In genomic region chr8:69880841-69881240, GRCm38 (mm10) we compare ENCODE assay signal across 10 mouse cellular contexts. TPM values are rescaled to one million over a fixed set of nuclear protein-coding genes. Genes with fewer than 3 reads are reported as not detected.
DNase-seq lines count a peak whose midpoint lies in the region; ATAC-seq lines count a peak whose summit lies in the region.
"Had no signal": no experiment of that assay in that cellular context is flagged by ENCODE, and none has a peak within 500 bp of the region (broad histone marks: within the 10 kb centered on the region; RNA-seq: fewer than 3 reads in every experiment).

No protein-coding gene starts in this region.

- no peak for ATAC-seq in neural tube, embryonic 11.5 days (ENCODE audit: insufficient read depth, low FRiP score, low TSS enrichment)
- no peak for ATAC-seq in liver, embryonic 13.5 days (ENCODE audit: low read depth)
- ATAC-seq in monocyte, adult 5-6 weeks (replicated peaks; ENCODE audit: insufficient number of reproducible peaks, low FRiP score, low TSS enrichment, poor library complexity, severe bottlenecking) = no peak

- H3K27me3 ChIP-seq in neural tube, embryonic 11.5 days (ENCODE audit: control insufficient read depth, insufficient read depth, low read length) = peaks cover 68% of the 10 kb centered on the region
- H3K27me3 ChIP-seq in liver, embryonic 13.5 days = peaks cover 97% of the 10 kb centered on the region

- peak; percentile 17 for DNase-seq in embryo, embryonic 11 days
- no peak for DNase-seq in embryo, embryonic 10.5 days (ENCODE audit: low spot score)
- no peak for DNase-seq in neural tube, embryonic 11.5 days (ENCODE audit: low spot score)
- no peak for DNase-seq in neural tube, embryonic 10.5 days (ENCODE audit: extremely low spot score, low spot score)
- no peak for DNase-seq in liver, embryonic 13.5 days
- no peak for DNase-seq in thymus, postnatal 14 days
- DNase-seq in T-cell, adult 2 months (ENCODE audit: low spot score) = no peak
- DNase-seq: kidney, adult 18-20 months; lung, adult 18-20 months had no signal

- H3K4me1 ChIP-seq in neural tube, embryonic 11.5 days (ENCODE audit: control insufficient read depth, insufficient read depth, low read length) = no peaks in the 10 kb centered on the region
- peaks cover 11% of the 10 kb centered on the region for H3K4me1 ChIP-seq in liver, embryonic 13.5 days (replicated peaks)

- H3K9me3 ChIP-seq in neural tube, embryonic 11.5 days (ENCODE audit: control insufficient read depth, low read length) = no peaks in the 10 kb centered on the region
- no peaks in the 10 kb centered on the region; the same call in 1 of the 2 replicates for H3K9me3 ChIP-seq in liver, embryonic 13.5 days (replicated peaks)

- no peak overlapping the region for H3K9ac ChIP-seq in neural tube, embryonic 11.5 days (ENCODE audit: low read length)
- no peak overlapping the region for H3K9ac ChIP-seq in liver, embryonic 13.5 days

- no peaks in the 10 kb centered on the region for H3K36me3 ChIP-seq in neural tube, embryonic 11.5 days (ENCODE audit: control insufficient read depth, insufficient read depth, low read length)
- no peaks in the 10 kb centered on the region for H3K36me3 ChIP-seq in liver, embryonic 13.5 days

- no peak overlapping the region for H3K27ac ChIP-seq in neural tube, embryonic 11.5 days (ENCODE audit: low read depth, low read length)
- no peak overlapping the region for H3K27ac ChIP-seq in liver, embryonic 13.5 days

- no peak overlapping the region for H3K4me2 ChIP-seq in neural tube, embryonic 11.5 days (ENCODE audit: low read depth)
- 0 out of 2 replicates have a peak overlapping the region, but pooled peaks have one; percentile 55 for H3K4me2 ChIP-seq in liver, embryonic 13.5 days

- 12% methylated on average over 37 of the region's 37 CpGs for WGBS in neural tube, embryonic 11.5 days
- 16% methylated on average over 37 of the region's 37 CpGs for WGBS in liver, embryonic 13.5 days (ENCODE audit: insufficient replicate concordance)

- peak overlapping the region; percentile 33 for H3K4me3 ChIP-seq in neural tube, embryonic 11.5 days (ENCODE audit: low read depth, low read length)
- peak overlapping the region; percentile 46; the same call in 1 of the 2 replicates for H3K4me3 ChIP-seq in liver, embryonic 13.5 days (replicated peaks)

RNA-seq across cellular contexts. Expression of gene Cilp2, which starts 6.6 kb away (rescaled TPM):
- polyA plus RNA-seq in neural tube, embryonic 11.5 days (2014; fragmentation: Nextera tagmentation; extraction: Ambion mirVana) = 0.47 and 0.86 TPM in 2 replicates
- 0.03 and 0.09 TPM in 2 replicates for polyA plus RNA-seq in liver, embryonic 13.5 days (2015; fragmentation: Nextera tagmentation; extraction: Ambion mirVana)
- not detected in 3 replicates for total RNA-seq in monocyte, adult 5-6 weeks (2017)

RNA-seq across cellular contexts. Expression of gene Tssk6, which starts 21.1 kb away (rescaled TPM):
- polyA plus RNA-seq in neural tube, embryonic 11.5 days (2014; fragmentation: Nextera tagmentation; extraction: Ambion mirVana) = 4.1 and 4.8 TPM in 2 replicates
- polyA plus RNA-seq in liver, embryonic 13.5 days (2015; fragmentation: Nextera tagmentation; extraction: Ambion mirVana) = 2.4 and 2.5 TPM in 2 replicates
- 0.95 to 1.6 TPM (median 1.1 TPM) in 3 replicates for total RNA-seq in monocyte, adult 5-6 weeks (2017)

RNA-seq across cellular contexts. Expression of gene Ndufa13, which starts 21.5 kb away (rescaled TPM):
- 151 and 161 TPM in 2 replicates for polyA plus RNA-seq in neural tube, embryonic 11.5 days (2014; fragmentation: Nextera tagmentation; extraction: Ambion mirVana)
- polyA plus RNA-seq in liver, embryonic 13.5 days (2015; fragmentation: Nextera tagmentation; extraction: Ambion mirVana) = 109 and 114 TPM in 2 replicates
- 91.2 to 131 TPM (median 108 TPM) in 3 replicates for total RNA-seq in monocyte, adult 5-6 weeks (2017)

RNA-seq across cellular contexts. Expression of gene Yjefn3, which starts 21.7 kb away (rescaled TPM):
- 3.7 and 5.0 TPM in 2 replicates for polyA plus RNA-seq in neural tube, embryonic 11.5 days (2014; fragmentation: Nextera tagmentation; extraction: Ambion mirVana)
- polyA plus RNA-seq in liver, embryonic 13.5 days (2015; fragmentation: Nextera tagmentation; extraction: Ambion mirVana) = 0.74 and 0.81 TPM in 2 replicates
- not detected in 3 replicates for total RNA-seq in monocyte, adult 5-6 weeks (2017)

RNA-seq across cellular contexts. Expression of gene Pbx4, which starts 48.5 kb away (rescaled TPM):
- polyA plus RNA-seq in neural tube, embryonic 11.5 days (2014; fragmentation: Nextera tagmentation; extraction: Ambion mirVana) = 28.8 and 31.2 TPM in 2 replicates
- polyA plus RNA-seq in liver, embryonic 13.5 days (2015; fragmentation: Nextera tagmentation; extraction: Ambion mirVana) = 2.4 and 2.8 TPM in 2 replicates
- 4.5 to 11.8 TPM (median 9.7 TPM) in 3 replicates for total RNA-seq in monocyte, adult 5-6 weeks (2017)
